Mouse (Mus musculus) CH12.LX (cell line): Measurements from ENCODE around the gene Nup50. TPM values are rescaled to one million over a fixed set of nuclear protein-coding genes. Genes with fewer than 3 reads are reported as not detected.

Experiments
- DNase-seq: peaks from one replicate; pipeline ENCODE4 v3.0.0-alpha.2; 2013; ENCODE audit errors: extremely low read depth
- H3K27ac ChIP-seq: 2 replicates; pipeline ENCODE4 v1.5.1; 2012; ENCODE audit warnings: low read depth, mild to moderate bottlenecking, control low read depth, moderate library complexity; ENCODE audit not compliant: insufficient read depth
- H3K27me3 ChIP-seq: replicated peaks from 2 replicates; pipeline ENCODE3; 2012; ENCODE audit warnings: inconsistent platforms
- H3K36me3 ChIP-seq, 2 experiments: replicated peaks in 1 of 2; 2 replicates each; pipeline versions ENCODE3 to v1.6.1; 2012; ENCODE audit warnings: inconsistent platforms in 1 of 2, low read length in 1 of 2, mild to moderate bottlenecking in 1 of 2, mixed read lengths in 1 of 2, moderate library complexity in 1 of 2; ENCODE audit not compliant: control insufficient read depth in 1 of 2, insufficient read depth in 1 of 2
- H3K4me1 ChIP-seq, 2 experiments: 2 replicates each; pipeline ENCODE4 v1.6.1; 2012; ENCODE audit warnings: inconsistent platforms in 1 of 2, moderate library complexity in 1 of 2; ENCODE audit not compliant: insufficient read depth in 2 of 2, control insufficient read depth in 1 of 2
- H3K4me2 ChIP-seq: 2 replicates; pipeline ENCODE4 v1.6.1; 2012; ENCODE audit warnings: low read depth, mild to moderate bottlenecking, control low read depth; ENCODE audit not compliant: poor library complexity, insufficient read depth, severe bottlenecking
- H3K4me3 ChIP-seq, 3 experiments: fragments of 150-350 bp in 1 of 3; sonication (generic) in 1 of 3; replicated peaks in 1 of 3; 2 replicates each; pipeline versions ENCODE3 to v1.5.1; 2011 to 2012; ENCODE audit warnings: low read depth in 2 of 3, low read length in 2 of 3, mild to moderate bottlenecking in 2 of 3, moderate library complexity in 2 of 3, control low read depth in 1 of 3, improper control_type of control experiment in 1 of 3, inconsistent platforms in 1 of 3, mixed read lengths in 1 of 3; ENCODE audit not compliant: poor library complexity in 1 of 3
- H3K79me2 ChIP-seq: replicated peaks from 2 replicates; pipeline ENCODE4 v1.6.1; 2012; ENCODE audit warnings: mild to moderate bottlenecking, moderate library complexity; ENCODE audit not compliant: control insufficient read depth, poor library complexity, insufficient read depth, severe bottlenecking; ENCODE audit errors: extremely low read depth
- H3K9ac ChIP-seq: 2 replicates; pipeline ENCODE4 v1.6.1; 2012; ENCODE audit warnings: low read depth, mild to moderate bottlenecking, control low read depth, moderate library complexity; ENCODE audit not compliant: insufficient read depth
- H3K9me3 ChIP-seq: replicated peaks from 2 replicates; pipeline ENCODE3; 2012; ENCODE audit warnings: low read length, inconsistent platforms, mixed read lengths
- BHLHE40 ChIP-seq: IDR thresholded peaks from 2 replicates; pipeline ENCODE4 v1.6.1; 2011; ENCODE audit warnings: mild to moderate bottlenecking, low read depth, low read length, improper control_type of control experiment
- CHD1 ChIP-seq: IDR thresholded peaks from 2 replicates; pipeline ENCODE4 v1.6.1; 2012; ENCODE audit warnings: low read depth, low read length, improper control_type of control experiment, inconsistent platforms
- CHD2 ChIP-seq: IDR thresholded peaks from 2 replicates; pipeline ENCODE4 v1.6.1; 2011; ENCODE audit warnings: low read length, improper control_type of control experiment
- E2F4 ChIP-seq: IDR thresholded peaks from 2 replicates; pipeline ENCODE4 v1.6.1; 2011; ENCODE audit warnings: low read depth, low read length, improper control_type of control experiment; ENCODE audit not compliant: insufficient replicate concordance
- ETS1 ChIP-seq: conservative IDR thresholded peaks from 2 replicates; pipeline ENCODE4 v1.6.1; 2012; ENCODE audit warnings: low read depth, mild to moderate bottlenecking, inconsistent platforms, low read length, improper control_type of control experiment, moderate library complexity
- HCFC1 ChIP-seq: IDR thresholded peaks from 2 replicates; pipeline ENCODE4 v1.6.1; 2012; ENCODE audit warnings: low read depth, mild to moderate bottlenecking, inconsistent platforms, low read length, improper control_type of control experiment
- KAT2A ChIP-seq: IDR thresholded peaks from 2 replicates; pipeline ENCODE4 v1.6.1; 2012; ENCODE audit warnings: low read length, improper control_type of control experiment, inconsistent platforms; ENCODE audit not compliant: insufficient replicate concordance
- MAX ChIP-seq: IDR thresholded peaks from 2 replicates; pipeline ENCODE4 v1.6.1; 2011; ENCODE audit warnings: low read length, improper control_type of control experiment
- MYC ChIP-seq: IDR thresholded peaks from 2 replicates; pipeline ENCODE4 v1.6.1; 2011; ENCODE audit warnings: low read depth, mild to moderate bottlenecking, improper control_type of control experiment, low read length
- NELFE ChIP-seq: IDR thresholded peaks from 2 replicates; pipeline ENCODE4 v1.6.1; 2011; ENCODE audit warnings: low read depth, low read length, improper control_type of control experiment
- NRF1 ChIP-seq: IDR thresholded peaks from 2 replicates; pipeline ENCODE4 v1.6.1; 2014; ENCODE audit warnings: low read depth, mild to moderate bottlenecking, inconsistent platforms, low read length, improper control_type of control experiment, moderate library complexity
- PAX5 ChIP-seq: IDR thresholded peaks from 2 replicates; pipeline ENCODE4 v1.6.1; 2012; ENCODE audit warnings: low read length, inconsistent platforms, mixed read lengths
- POLR2A ChIP-seq: IDR thresholded peaks from 2 replicates; pipeline ENCODE4 v1.6.1; 2011; ENCODE audit warnings: low read depth, mild to moderate bottlenecking, improper control_type of control experiment, low read length
- POLR2AphosphoS2 ChIP-seq: IDR thresholded peaks from 2 replicates; pipeline ENCODE4 v1.6.1; 2011; ENCODE audit warnings: low read depth, low read length, improper control_type of control experiment
- RAD21 ChIP-seq: IDR thresholded peaks from 2 replicates; pipeline ENCODE4 v1.6.1; 2011; ENCODE audit warnings: low read depth, mild to moderate bottlenecking, low read length, improper control_type of control experiment, moderate library complexity
- RCOR1 ChIP-seq: conservative IDR thresholded peaks from 2 replicates; pipeline ENCODE4 v1.6.1; 2012; ENCODE audit warnings: low read depth, mild to moderate bottlenecking, inconsistent platforms, low read length, improper control_type of control experiment
- SIN3A ChIP-seq: IDR thresholded peaks from 2 replicates; pipeline ENCODE4 v1.6.1; 2012; ENCODE audit warnings: low read length, improper control_type of control experiment, inconsistent platforms
- TCF12 ChIP-seq: IDR thresholded peaks from 2 replicates; pipeline ENCODE4 v1.6.1; 2014; ENCODE audit warnings: low read depth, mild to moderate bottlenecking, inconsistent platforms, low read length, improper control_type of control experiment
- UBTF ChIP-seq: IDR thresholded peaks from 2 replicates; pipeline ENCODE4 v1.6.1; 2012; ENCODE audit warnings: low read depth, mild to moderate bottlenecking, inconsistent platforms, low read length, improper control_type of control experiment, moderate library complexity
- USF2 ChIP-seq: conservative IDR thresholded peaks from 2 replicates; pipeline ENCODE4 v1.6.1; 2011; ENCODE audit warnings: low read depth, low read length, improper control_type of control experiment
- ZKSCAN1 ChIP-seq: IDR thresholded peaks from 2 replicates; pipeline ENCODE4 v1.6.1; 2012; ENCODE audit warnings: low read depth, inconsistent platforms, low read length, improper control_type of control experiment, borderline replicate concordance
- ZMIZ1 ChIP-seq: IDR thresholded peaks from 2 replicates; pipeline ENCODE4 v1.6.1; 2012; ENCODE audit warnings: low read depth, mild to moderate bottlenecking, inconsistent platforms, low read length, improper control_type of control experiment
- ZNF384 ChIP-seq: IDR thresholded peaks from 2 replicates; pipeline ENCODE4 v1.6.1; 2012; ENCODE audit warnings: low read depth, low read length, improper control_type of control experiment, inconsistent platforms
- dilution Hi-C: fragments of 300-500 bp; cut with MboI; formaldehyde crosslinking; loops from 2 replicates; pipeline ENCODE4 v1.14.3; 2020; ENCODE audit warnings: low sequenced_read_pairs; ENCODE audit not compliant: extremely low pct_unique_long_range_greater_than_20kb, extremely low pct_ligation_motif_present
- in situ Hi-C: fragments of 300-500 bp; cut with MboI; formaldehyde crosslinking; loops from 3 replicates; pipeline ENCODE4 v1.14.3; 2019; ENCODE audit warnings: low sequenced_read_pairs, low pct_ligation_motif_present, low pct_unique_long_range_greater_than_20kb, mixed read lengths
- polyA plus RNA-seq: library from polyadenylated mRNA; unstranded; fragments of >175 nt; gene quantifications from 2 replicates; pipeline ENCODE4 v1.2.1, GENCODE M21; 2012; ENCODE audit warnings: low read depth; ENCODE audit not compliant: insufficient read length
- total RNA-seq, 2 experiments: library from RNA; depleted of rRNA; stranded (reverse); fragments of 300-350 nt in 1 of 2; fragments of >200 nt in 1 of 2; gene quantifications; 2 replicates each; pipeline ENCODE4 v1.2.3; 2012 to 2014

The Nup50 gene
- total and polyA plus RNA-seq, 3 experiments, result 39.2 to 85.6 (median 43.4) TPM

GRCm38 (mm10) chr15:84989098-84989497 is 65.9 kb downstream of the Nup50 start:
- in situ Hi-C loops (loop anchor here (5.0 kb wide), 1 partner anchor 42 kb away; no protein-coding TSS in a partner anchor), dilution Hi-C loops (no loop called here)
- peaks cover 0 to 7% of the 10 kb centered on the region in 2 experiments for H3K36me3 ChIP-seq
- H3K9me3 ChIP-seq, result no peaks in the 10 kb centered on the region
- H3K79me2 ChIP-seq, result no peaks in the 10 kb centered on the region
- H3K27me3 ChIP-seq, result peaks cover 2% of the 10 kb centered on the region
- no peak overlapping the region for H3K4me3 ChIP-seq
- peaks cover 10 to 38% of the 10 kb centered on the region in 2 experiments for H3K4me1 ChIP-seq
- no peak overlapping the region for H3K9ac ChIP-seq
- no peak for TF ChIP-seq POLR2AphosphoS2
- no peak for TF ChIP-seq CHD1
- TF ChIP-seq CHD2, result no peak
- no peak for TF ChIP-seq NRF1
- no peak for TF ChIP-seq RAD21
- no peak for TF ChIP-seq KAT2A
- no peak for TF ChIP-seq ZNF384
- TF ChIP-seq UBTF, result no peak
- no peak for TF ChIP-seq TCF12
- TF ChIP-seq USF2, result no peak
- no peak overlapping the region for H3K27ac ChIP-seq
- DNase-seq, result no peak
- no peak overlapping the region for H3K4me2 ChIP-seq

- DNase-seq, result no peak
- peaks cover 2% of the 10 kb centered on the region for H3K27me3 ChIP-seq
- in situ Hi-C loops, result loop anchor here (5.0 to 10.0 kb wide), 2 partner anchors 42 to 215 kb away; no protein-coding TSS in a partner anchor
- H3K9me3 ChIP-seq, result no peaks in the 10 kb centered on the region
- H3K79me2 ChIP-seq, result no peaks in the 10 kb centered on the region
- no peak overlapping the region for H3K27ac ChIP-seq
- H3K4me3 ChIP-seq, result no peak overlapping the region
- H3K4me2 ChIP-seq, result no peak overlapping the region
- peaks cover 13 to 44% of the 10 kb centered on the region in 2 experiments for H3K4me1 ChIP-seq
- H3K36me3 ChIP-seq, result peaks cover 0 to 7% of the 10 kb centered on the region in 2 experiments
- no peak overlapping the region for H3K9ac ChIP-seq
- TF ChIP-seq RCOR1 (no peak), MAX (no peak), PAX5 (no peak), SIN3A (no peak), CHD1 (no peak), ZMIZ1 (no peak), TCF12 (no peak), POLR2A (no peak), USF2 (no peak), HCFC1 (no peak), MYC (no peak), POLR2AphosphoS2 (no peak), NELFE (no peak), ZKSCAN1 (no peak), CHD2 (no peak), E2F4 (no peak), ETS1 (no peak), BHLHE40 (no peak)
- dilution Hi-C loops, result no loop called here
Measured at GRCm38 (mm10) chr15:84989771-84990170, 66.6 kb downstream of the Nup50 start.

Other genes with a start within 250 kb of the Nup50 start
- 0.08 TPM in 1 of 2 replicates, not detected in the other for gene Arhgap8, start 203.4 kb upstream of the Nup50 start, total RNA-seq (2012; rRNA removed)
- gene Arhgap8, start 203.4 kb upstream of the Nup50 start, total RNA-seq (2014; rRNA removed), result not detected in 2 replicates
- not detected in 2 replicates for gene Arhgap8, start 203.4 kb upstream of the Nup50 start, polyA plus RNA-seq
- 2.2 TPM in 2 replicates for gene Phf21b, start 67.4 kb upstream of the Nup50 start, total RNA-seq (2012; rRNA removed)
- 1.3 and 3.0 TPM in 2 replicates for gene Phf21b, start 67.4 kb upstream of the Nup50 start, total RNA-seq (2014; rRNA removed)
- gene Phf21b, start 67.4 kb upstream of the Nup50 start, polyA plus RNA-seq, result 5.3 TPM in 2 replicates
- gene Gm29666, start 3.4 kb upstream of the Nup50 start, total RNA-seq (2012; rRNA removed), result 0.67 and 0.68 TPM in 2 replicates
- gene Gm29666, start 3.4 kb upstream of the Nup50 start, total RNA-seq (2014; rRNA removed), result 0.54 and 0.55 TPM in 2 replicates
- gene Gm29666, start 3.4 kb upstream of the Nup50 start, polyA plus RNA-seq, result 0.64 and 0.71 TPM in 2 replicates
- gene 5031439G07Rik, start 65.1 kb downstream of the Nup50 start, total RNA-seq (2012; rRNA removed), result 10.9 and 12.9 TPM in 2 replicates
- gene 5031439G07Rik, start 65.1 kb downstream of the Nup50 start, total RNA-seq (2014; rRNA removed), result 8.6 and 9.4 TPM in 2 replicates
- 22.7 and 26.0 TPM in 2 replicates for gene 5031439G07Rik, start 65.1 kb downstream of the Nup50 start, polyA plus RNA-seq
- gene Upk3a, start 93.7 kb downstream of the Nup50 start, total RNA-seq (2012; rRNA removed), result not detected in 2 replicates
- not detected in 2 replicates for gene Upk3a, start 93.7 kb downstream of the Nup50 start, total RNA-seq (2014; rRNA removed)
- gene Upk3a, start 93.7 kb downstream of the Nup50 start, polyA plus RNA-seq, result not detected in 2 replicates
- 13.1 and 14.1 TPM in 2 replicates for gene Fam118a, start 105.5 kb downstream of the Nup50 start, total RNA-seq (2012; rRNA removed)
- 18.2 and 18.4 TPM in 2 replicates for gene Fam118a, start 105.5 kb downstream of the Nup50 start, total RNA-seq (2014; rRNA removed)
- gene Fam118a, start 105.5 kb downstream of the Nup50 start, polyA plus RNA-seq, result 15.0 and 15.5 TPM in 2 replicates
- gene Smc1b, start 208.6 kb downstream of the Nup50 start, total RNA-seq (2012; rRNA removed), result not detected in 2 replicates
- not detected in 2 replicates for gene Smc1b, start 208.6 kb downstream of the Nup50 start, total RNA-seq (2014; rRNA removed)
- not detected in 2 replicates for gene Smc1b, start 208.6 kb downstream of the Nup50 start, polyA plus RNA-seq
- not detected in 2 replicates for gene Ribc2, start 208.7 kb downstream of the Nup50 start, total RNA-seq (2012; rRNA removed)
- not detected in 2 replicates for gene Ribc2, start 208.7 kb downstream of the Nup50 start, total RNA-seq (2014; rRNA removed)
- not detected in 2 replicates for gene Ribc2, start 208.7 kb downstream of the Nup50 start, polyA plus RNA-seq